Comparison of ENCODE assay signal across 8 mouse cellular contexts in the genomic region with DNA sequence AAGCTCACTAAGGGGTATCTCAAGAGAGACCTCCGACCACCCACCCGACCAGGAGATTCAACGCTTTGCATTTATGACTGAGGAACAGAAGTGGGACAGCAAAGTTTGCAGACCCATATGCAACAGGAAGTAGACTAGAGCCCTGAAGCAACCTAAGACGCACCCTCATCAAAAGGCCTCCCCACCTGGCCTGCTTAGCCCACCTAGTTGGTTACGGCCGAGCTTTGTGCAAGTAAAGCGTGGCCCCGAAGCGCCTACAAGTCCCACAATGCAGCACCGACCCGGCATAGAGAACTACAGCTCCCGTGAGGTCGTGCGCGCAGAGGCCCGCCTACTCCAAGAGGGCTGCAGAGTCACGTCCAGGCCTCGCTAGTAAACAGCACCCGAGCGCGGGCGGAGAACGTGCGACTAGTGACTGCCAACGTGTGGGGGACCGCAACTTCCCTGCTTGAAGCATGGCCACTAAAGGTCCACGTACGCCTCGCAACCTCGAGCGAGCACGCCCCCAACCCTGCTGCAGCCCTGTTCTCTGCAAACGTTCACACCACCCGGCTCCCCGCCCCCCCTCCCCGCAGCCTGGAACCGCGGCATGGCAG. TPM values are rescaled to one million over a fixed set of nuclear protein-coding genes. Genes with fewer than 3 reads are reported as not detected.
DNase-seq lines count a peak whose midpoint lies in the region; ATAC-seq and TF ChIP-seq lines count a peak whose summit lies in the region.

No protein-coding gene starts in this region.

- peaks cover 22% of the 10 kb centered on the region; the same call in 1 of the 2 replicates for H3K79me2 ChIP-seq in macrophage (ENCODE audit: inconsistent target)

- TF ChIP-seq CTCF in gastrocnemius, adult 2 months (IDR thresholded peaks at IDR 0.05) = no peak
- no peak for TF ChIP-seq CTCF in hindbrain, postnatal 0 days (IDR thresholded peaks at IDR 0.05; ENCODE audit: low read depth)
- TF ChIP-seq CTCF in left cerebral cortex, adult 2 months (IDR thresholded peaks at IDR 0.05) = no peak

- no peaks in the 10 kb centered on the region for H3K9me3 ChIP-seq in hindbrain, postnatal 0 days (ENCODE audit: low read length)

- under 1% methylated on average over 38 of the region's 38 CpGs for WGBS in hindbrain, postnatal 0 days
- WGBS in macrophage (ENCODE audit: missing documents) = 0% methylated on average over 38 of the region's 38 CpGs

- H3K27ac ChIP-seq in gastrocnemius, adult 2 months = peak overlapping the region; percentile 97
- H3K27ac ChIP-seq in hindbrain, postnatal 0 days = peak overlapping the region; percentile 94
- H3K27ac ChIP-seq in left cerebral cortex, adult 2 months = peak overlapping the region; percentile 96
- H3K27ac ChIP-seq in macrophage = peak overlapping the region; percentile 73

- intact Hi-C loops in gastrocnemius, adult 2 months (cut with DNase I) = no loop called here
- intact Hi-C loops in left cerebral cortex, adult 2 months (cut with DNase I) = loop anchor here (10.0 kb wide), 1 partner anchor 484 kb away; a partner anchor contains a TSS

- H3K4me3 ChIP-seq in gastrocnemius, adult 2 months = peak overlapping the region; percentile 89
- peak overlapping the region; percentile 81 for H3K4me3 ChIP-seq in hindbrain, postnatal 0 days (ENCODE audit: low read length)
- peak overlapping the region; percentile 83 for H3K4me3 ChIP-seq in left cerebral cortex, adult 2 months
- H3K4me3 ChIP-seq in macrophage (ENCODE audit: inconsistent target) = peak overlapping the region; percentile 68

- peak overlapping the region; percentile 94 for H3K4me2 ChIP-seq in hindbrain, postnatal 0 days (ENCODE audit: low read depth, low read length)

- H3K4me1 ChIP-seq in hindbrain, postnatal 0 days (ENCODE audit: insufficient read depth, low read length) = peaks cover 15% of the 10 kb centered on the region

- peak; percentile 94 for DNase-seq in gastrocnemius, adult 2 months
- DNase-seq in hindbrain, postnatal 0 days (ENCODE audit: low spot score) = peak; percentile 95
- peak; percentile 88 to 90 for DNase-seq in left cerebral cortex, adult 2 months (ENCODE audit: extremely low spot score in 1 of 2, low spot score in 2 of 2)
- peak; percentile 76 for DNase-seq in retina, postnatal 7 days (ENCODE audit: low read depth, low spot score)
- peak; percentile 85 to 89 for DNase-seq in urinary bladder, adult 18-20 months (ENCODE audit: low spot score in 2 of 2)

- peak; percentile 88 for ATAC-seq in activated CD4-positive, CD25-positive, alpha-beta regulatory T cell, adult 4 months
- ATAC-seq in common myeloid progenitor, adult 5-6 weeks (replicated peaks; ENCODE audit: low read depth, poor library complexity, severe bottlenecking) = peak; percentile 73
- ATAC-seq in hindbrain, postnatal 0 days = peak; percentile 92

- peak overlapping the region; percentile 71 for H3K9ac ChIP-seq in hindbrain, postnatal 0 days (replicated peaks; ENCODE audit: low read length)

- H3K36me3 ChIP-seq in hindbrain, postnatal 0 days (ENCODE audit: insufficient read depth, low read length) = no peaks in the 10 kb centered on the region
- H3K36me3 ChIP-seq in macrophage (ENCODE audit: inconsistent target) = no peaks in the 10 kb centered on the region

- no peaks in the 10 kb centered on the region for H3K27me3 ChIP-seq in hindbrain, postnatal 0 days (ENCODE audit: insufficient read depth, low read length)

RNA-seq across cellular contexts. Expression of a gene that starts 1.2 kb away (rescaled TPM):
- polyA plus RNA-seq in activated CD4-positive, CD25-positive, alpha-beta regulatory T cell, adult 4 months (2017; shearing (Covaris generic)) = 1 to 10 TPM; 4.1 to 6.2 TPM
- 53.1 and 60.7 TPM in 2 replicates for total RNA-seq in common myeloid progenitor, adult 5-6 weeks (2017)
- total RNA-seq in gastrocnemius, adult 2 months (2021) = 1 to 10 TPM; 3.0 to 5.1 TPM
- 7.8 and 9.3 TPM in 2 replicates for total RNA-seq in hindbrain, postnatal 0 days (2014; rRNA removed)
- 7.0 and 7.6 TPM in 2 replicates for polyA plus RNA-seq in hindbrain, postnatal 0 days (2015; fragmentation: Nextera tagmentation; extraction: Ambion mirVana)
- total RNA-seq in left cerebral cortex, adult 2 months (2021) = 1 to 10 TPM; 2.9 to 4.3 TPM
- 1 to 10 TPM; 1.2 to 7.1 (median 3.1) TPM for total RNA-seq in macrophage (2018; cell fraction: chromatin; rRNA removed)
- 1 to 10 TPM in 23 of 26 experiments, under 1 TPM in 3; 0.43 to 5.0 (median 2.3) TPM for total RNA-seq in macrophage (2018; cell fraction: cytosol; rRNA removed)
- 1 to 10 TPM in 23 of 26 experiments, under 1 TPM in 2, not detected in 1; 0.59 to 8.1 (median 2.4) TPM for total RNA-seq in macrophage (2018; cell fraction: nucleus; rRNA removed)
- 3.3 to 7.1 TPM (median 4.0 TPM) in 3 replicates for polyA plus RNA-seq in macrophage (2018)

RNA-seq across cellular contexts. Expression of a gene that starts 16.9 kb away (rescaled TPM):
- 1 to 10 TPM in 1 of 2 experiments, under 1 TPM in 1; 0.20 to 1.9 TPM for polyA plus RNA-seq in activated CD4-positive, CD25-positive, alpha-beta regulatory T cell, adult 4 months (2017; shearing (Covaris generic))
- 14.1 and 23.1 TPM in 2 replicates for total RNA-seq in common myeloid progenitor, adult 5-6 weeks (2017)
- 1,000 to 10,000 TPM; 1,026 to 1,225 TPM for total RNA-seq in gastrocnemius, adult 2 months (2021)
- total RNA-seq in hindbrain, postnatal 0 days (2014; rRNA removed) = 28.3 and 50.6 TPM in 2 replicates
- 8.7 and 10.6 TPM in 2 replicates for polyA plus RNA-seq in hindbrain, postnatal 0 days (2015; fragmentation: Nextera tagmentation; extraction: Ambion mirVana)
- total RNA-seq in left cerebral cortex, adult 2 months (2021) = 1 to 10 TPM; 5.1 to 5.9 TPM
- 1 to 10 TPM in 18 of 26 experiments, under 1 TPM in 4, not detected in 4; 0.17 to 9.3 (median 3.5) TPM for total RNA-seq in macrophage (2018; cell fraction: chromatin; rRNA removed)
- 1 to 10 TPM in 23 of 26 experiments, under 1 TPM in 3; 0.19 to 5.5 (median 1.8) TPM for total RNA-seq in macrophage (2018; cell fraction: cytosol; rRNA removed)
- 1 to 10 TPM in 18 of 26 experiments, under 1 TPM in 8; 0.21 to 5.8 (median 1.9) TPM for total RNA-seq in macrophage (2018; cell fraction: nucleus; rRNA removed)
- 2.2 to 3.0 TPM (median 2.2 TPM) in 3 replicates for polyA plus RNA-seq in macrophage (2018)

RNA-seq across cellular contexts. Expression of a gene that starts 36.0 kb away (rescaled TPM):
- under 1 TPM in 1 of 2 experiments, not detected in 1; 0.71 TPM for polyA plus RNA-seq in activated CD4-positive, CD25-positive, alpha-beta regulatory T cell, adult 4 months (2017; shearing (Covaris generic))
- 2.9 and 5.8 TPM in 2 replicates for total RNA-seq in common myeloid progenitor, adult 5-6 weeks (2017)
- total RNA-seq in gastrocnemius, adult 2 months (2021) = 1 to 10 TPM; 5.2 to 6.9 TPM
- 25.8 and 28.2 TPM in 2 replicates for total RNA-seq in hindbrain, postnatal 0 days (2014; rRNA removed)
- polyA plus RNA-seq in hindbrain, postnatal 0 days (2015; fragmentation: Nextera tagmentation; extraction: Ambion mirVana) = 12.0 and 12.5 TPM in 2 replicates
- 10 to 100 TPM; 12.9 to 16.2 TPM for total RNA-seq in left cerebral cortex, adult 2 months (2021)
- total RNA-seq in macrophage (2018; cell fraction: chromatin; rRNA removed) = 1 to 10 TPM in 5 of 26 experiments, under 1 TPM in 5, not detected in 16; 0.25 to 3.1 (median 0.88) TPM
- under 1 TPM in 11 of 26 experiments, not detected in 15; 0.04 to 0.56 (median 0.10) TPM for total RNA-seq in macrophage (2018; cell fraction: cytosol; rRNA removed)
- total RNA-seq in macrophage (2018; cell fraction: nucleus; rRNA removed) = 1 to 10 TPM in 4 of 26 experiments, under 1 TPM in 4, not detected in 18; 0.16 to 2.7 (median 0.77) TPM
- 0.06 to 0.16 TPM in 2 of 3 replicates, not detected in the other for polyA plus RNA-seq in macrophage (2018)

Comparison
In these comparisons a context has a peak if more than half of its experiments do, and no peak if none do; other contexts are left out.
1. Peak in every context shown above with its lines: DNase-seq, ATAC-seq, H3K4me3 ChIP-seq and H3K27ac ChIP-seq.
2. RNA of a gene that starts 16.9 kb away (total RNA-seq): 1,026 to 1,225 TPM in gastrocnemius, adult 2 months; 28.3 to 50.6 TPM in hindbrain, postnatal 0 days, 14.1 to 23.1 TPM in common myeloid progenitor, adult 5-6 weeks and 5.1 to 5.9 TPM in left cerebral cortex, adult 2 months; every median in the first group is over 10 times any median in the second.